ENCODE assay signal across 9 mouse cellular contexts in genomic region chr2:75054474-75055186, GRCm38 (mm10).
DNase-seq lines count a peak whose midpoint lies in the region; TF ChIP-seq lines count a peak whose summit lies in the region.
"Had no signal": no experiment of that assay in that cellular context is flagged by ENCODE, and none has a peak within 500 bp of the region (broad histone marks: within the 10 kb centered on the region; RNA-seq: fewer than 3 reads in every experiment).

No protein-coding gene starts in this region.

- peaks cover 21% of the 10 kb centered on the region for H3K27me3 ChIP-seq in heart, embryonic 10.5 days (ENCODE audit: insufficient read depth, poor library complexity, severe bottlenecking)
- no peaks in the 10 kb centered on the region for H3K27me3 ChIP-seq in kidney, adult 2 months (replicated peaks; ENCODE audit: control insufficient read depth, insufficient read depth, low read length)
- H3K27me3 ChIP-seq: Patski had no signal

- H3K27ac ChIP-seq in heart, embryonic 10.5 days = peak overlapping the region; percentile 83
- no peak overlapping the region for H3K27ac ChIP-seq in kidney, adult 2 months (ENCODE audit: insufficient read depth, low read depth, low read length)

- intact Hi-C loops in heart, postnatal 25 days (cut with DNase I) = loop anchor here (1.0 to 10.0 kb wide), 4 partner anchors 83 to 260 kb away; partner anchors contain the start of gene Mtx2

- no peaks in the 10 kb centered on the region for H3K9me3 ChIP-seq in heart, embryonic 10.5 days

- DNase-seq in heart, adult 11 months = peak; percentile 92
- DNase-seq in heart, postnatal 25 days (ENCODE audit: low spot score) = no peak
- DNase-seq in brain, embryonic 14.5 days (ENCODE audit: low read depth) = peak; percentile 63
- no peak for DNase-seq in heart, embryonic 10.5 days (ENCODE audit: low spot score)
- DNase-seq in kidney, adult 2 months = peak; percentile 37
- DNase-seq in lung, postnatal 10 days = peak; percentile 41
- peak; percentile 3 for DNase-seq in telencephalon, adult 2 months (ENCODE audit: low read depth, low spot score)
- DNase-seq in urinary bladder, postnatal 36 days (ENCODE audit: low spot score in 2 of 2) = no peak

- TF ChIP-seq POLR2A in brain, embryonic 14.5 days (IDR thresholded peaks at IDR 0.05; ENCODE audit: borderline replicate concordance, extremely low read depth, insufficient read depth, insufficient read length, poor library complexity, severe bottlenecking) = no peak
- TF ChIP-seq POLR2A in kidney, adult 2 months (IDR thresholded peaks at IDR 0.05; ENCODE audit: low read depth, low read length) = no peak

- peaks cover 5% of the 10 kb centered on the region for H3K4me1 ChIP-seq in heart, embryonic 10.5 days
- H3K4me1 ChIP-seq in kidney, adult 2 months (ENCODE audit: control insufficient read depth, insufficient read depth, low read length) = peaks cover 5% of the 10 kb centered on the region; the same call in 1 of the 2 replicates

- WGBS in heart, embryonic 10.5 days = 30% methylated on average over 14 of the region's 14 CpGs
- WGBS in kidney, adult 2 months = 24% methylated on average over 14 of the region's 14 CpGs

- H3K4me3 ChIP-seq in heart, embryonic 10.5 days = peak overlapping the region; percentile 51
- peak overlapping the region; percentile 23; the same call in 1 of the 2 replicates for H3K4me3 ChIP-seq in kidney, adult 2 months (ENCODE audit: insufficient read depth, low read depth, low read length)

- H3K36me3 ChIP-seq in heart, embryonic 10.5 days = no peaks in the 10 kb centered on the region
- H3K36me3 ChIP-seq in kidney, adult 2 months (ENCODE audit: control insufficient read depth, insufficient read depth, low read length) = no peaks in the 10 kb centered on the region

- no peak for TF ChIP-seq CTCF in brain, embryonic 14.5 days (IDR thresholded peaks at IDR 0.05; ENCODE audit: borderline replicate concordance, extremely low read depth, insufficient read depth, insufficient read length)
- no peak for TF ChIP-seq CTCF in kidney, adult 2 months (conservative IDR thresholded peaks at IDR 0.05; ENCODE audit: insufficient read depth, insufficient read length, low read depth, low read length)

Comparison
In these comparisons a context has a peak if more than half of its experiments do, and no peak if none do; other contexts are left out.
1. DNase-seq: peak in heart, adult 11 months (single experiment), brain, embryonic 14.5 days (single experiment), kidney, adult 2 months (single experiment), lung, postnatal 10 days (single experiment) and telencephalon, adult 2 months (single experiment); none in heart, postnatal 25 days (single experiment), heart, embryonic 10.5 days (single experiment) and urinary bladder, postnatal 36 days (0 of 2).